Mouse (Mus musculus) heart, adult 2 months (tissue): ENCODE data around the gene Dmbt1. TPM values are rescaled to one million over a fixed set of nuclear protein-coding genes. Genes with fewer than 3 reads are reported as not detected.

Source experiments
- DNase-seq, 2 experiments: peaks; one replicate each; pipeline ENCODE4 v3.0.0; 2021
- H3K27ac ChIP-seq: fragments of 200-600 bp; 2 replicates; pipeline ENCODE4 v1.8.1; 2022
- H3K27me3 ChIP-seq: fragments of 200-500 bp; 2 replicates; pipeline ENCODE4 v1.6.1; 2012; ENCODE audit warnings: mild to moderate bottlenecking, low read length, inconsistent platforms, mixed read lengths; ENCODE audit not compliant: control insufficient read depth, insufficient read depth
- H3K36me3 ChIP-seq: fragments of 200-500 bp; 2 replicates; pipeline ENCODE4 v1.6.1; 2012; ENCODE audit warnings: low read length, inconsistent platforms; ENCODE audit not compliant: control insufficient read depth, insufficient read depth
- H3K4me1 ChIP-seq: fragments of 200-500 bp; 2 replicates; pipeline ENCODE4 v1.6.1; 2011; ENCODE audit warnings: low read length; ENCODE audit not compliant: control insufficient read depth, insufficient read depth
- H3K4me3 ChIP-seq: fragments of 200-600 bp; 2 replicates; pipeline ENCODE4 v1.8.1; 2022
- H3K79me2 ChIP-seq: fragments of 200-500 bp; replicated peaks from 2 replicates; pipeline ENCODE4 v1.6.1; 2012; ENCODE audit warnings: mild to moderate bottlenecking, inconsistent platforms, low read length, moderate library complexity, mixed read lengths; ENCODE audit not compliant: control insufficient read depth, insufficient read depth
- H3K9ac ChIP-seq: fragments of 200-500 bp; 2 replicates; pipeline ENCODE4 v1.6.1; 2012; ENCODE audit warnings: low read depth, mild to moderate bottlenecking, control low read depth, inconsistent platforms, low read length, mixed read lengths
- CTCF ChIP-seq: fragments of 200-600 bp; IDR thresholded peaks from 2 replicates; pipeline ENCODE4 v1.8.1; 2022; ENCODE audit warnings: antibody characterized with exemption, mild to moderate bottlenecking, moderate library complexity
- EP300 ChIP-seq: fragments of 200-500 bp; IDR thresholded peaks from 2 replicates; pipeline ENCODE4 v1.6.1; 2011; ENCODE audit warnings: low read depth, low read length, control low read depth; ENCODE audit not compliant: insufficient read depth
- POLR2A ChIP-seq: fragments of 200-500 bp; IDR thresholded peaks from 2 replicates; pipeline ENCODE4 v1.6.1; 2011; ENCODE audit warnings: mild to moderate bottlenecking, low read depth, low read length, control low read depth; ENCODE audit not compliant: insufficient read depth
- WGBS: fragments of 180-500 bp; shearing (Covaris S2); methylation state at CpG from one replicate; pipeline ENCODE4 v1.1.7; 2018; 5-methylcytosine and 5-hydroxymethylcytosine counted together
- intact Hi-C: fragments of 180-260 bp; cut with DNase I; formaldehyde crosslinking; loops from one replicate; pipeline ENCODE4 v1.15.1; 2025
- polyA plus RNA-seq: library from polyadenylated mRNA; depleted of rRNA; stranded (reverse); fragments of >200 nt; gene quantifications from 2 replicates; pipeline ENCODE4 v1.2.3, GENCODE M21; 2012
- total RNA-seq, 2 experiments: library from RNA; stranded (reverse); gene quantifications; 2 replicates each; pipeline ENCODE4 v1.2.3; 2021

The Dmbt1 gene
- total and polyA plus RNA-seq, 3 experiments, result 0.04 TPM; not detected in 2

GRCm38 (mm10) chr7:130988146-130988545 is 43.7 kb upstream of the Dmbt1 start:
- Histone ChIP-seq H3K4me1 (peaks cover 4% of the 10 kb centered on the region), H3K36me3 (no peaks in the 10 kb centered on the region), H3K27ac (no peak overlapping the region), H3K4me3 (no peak overlapping the region), H3K79me2 (no peaks in the 10 kb centered on the region), H3K27me3 (no peaks in the 10 kb centered on the region), H3K9ac (no peak overlapping the region)
- TF ChIP-seq EP300 (no peak), POLR2A (no peak), CTCF (no peak)
- WGBS, result 27% methylated on average over 5 of the region's 5 CpGs
- intact Hi-C loops, result no loop called here
- DNase-seq, result peak in 1 of 2 experiments; percentile 30

- no peak for DNase-seq
- Histone ChIP-seq H3K27me3 (no peaks in the 10 kb centered on the region), H3K27ac (no peak overlapping the region), H3K4me1 (peaks cover 4% of the 10 kb centered on the region), H3K9ac (no peak overlapping the region), H3K4me3 (no peak overlapping the region), H3K36me3 (no peaks in the 10 kb centered on the region), H3K79me2 (no peaks in the 10 kb centered on the region)
- intact Hi-C loops, result no loop called here
- 68% methylated on average over 3 of the region's 3 CpGs for WGBS
- no peak for TF ChIP-seq EP300
- TF ChIP-seq CTCF, result no peak
- TF ChIP-seq POLR2A, result no peak
These were observed 42.5 kb upstream of the Dmbt1 start for GRCm38 (mm10) chr7:130989371-130989770.

GRCm38 (mm10) chr7:130991174-130991789 is 40.6 kb upstream of the Dmbt1 start:
- H3K4me1 ChIP-seq, result peaks cover 4% of the 10 kb centered on the region
- TF ChIP-seq POLR2A (no peak), CTCF (no peak), EP300 (no peak)
- 70% methylated on average over 13 of the region's 13 CpGs for WGBS

GRCm38 (mm10) chr7:130993907-130994306 is 37.9 kb upstream of the Dmbt1 start:
- Histone ChIP-seq H3K4me1 (no peaks in the 10 kb centered on the region), H3K27me3 (no peaks in the 10 kb centered on the region), H3K9ac (no peak overlapping the region), H3K27ac (no peak overlapping the region), H3K4me3 (no peak overlapping the region), H3K79me2 (no peaks in the 10 kb centered on the region), H3K36me3 (no peaks in the 10 kb centered on the region)
- WGBS, result 45% methylated on average over 8 of the region's 8 CpGs
- no peak for DNase-seq
- intact Hi-C loops, result no loop called here
- TF ChIP-seq EP300 (no peak), CTCF (peak; percentile 86)

More at GRCm38 (mm10) chr7:130991174-130991789, 40.6 kb upstream of the Dmbt1 start:
- H3K79me2 ChIP-seq, result no peaks in the 10 kb centered on the region
- no peak overlapping the region for H3K27ac ChIP-seq
- no peak overlapping the region for H3K4me3 ChIP-seq
- no peaks in the 10 kb centered on the region for H3K36me3 ChIP-seq
- H3K9ac ChIP-seq, result no peak overlapping the region
- no peaks in the 10 kb centered on the region for H3K27me3 ChIP-seq
- intact Hi-C loops, result no loop called here
- DNase-seq, result no peak

- 78% methylated on average over 12 of the region's 12 CpGs for WGBS
- DNase-seq, result no peak
- H3K4me1 ChIP-seq, result no peaks in the 10 kb centered on the region
- TF ChIP-seq EP300 (no peak), POLR2A (no peak), CTCF (no peak)
- H3K4me3 ChIP-seq, result no peak overlapping the region
- intact Hi-C loops, result no loop called here
- H3K27me3 ChIP-seq, result no peaks in the 10 kb centered on the region
- no peak overlapping the region for H3K27ac ChIP-seq
- no peaks in the 10 kb centered on the region for H3K79me2 ChIP-seq
- H3K9ac ChIP-seq, result no peak overlapping the region
- H3K36me3 ChIP-seq, result no peaks in the 10 kb centered on the region
These were observed 29.7 kb upstream of the Dmbt1 start for GRCm38 (mm10) chr7:131001976-131002726.

GRCm38 (mm10) chr7:131004071-131004470 is 27.8 kb upstream of the Dmbt1 start:
- TF ChIP-seq POLR2A (no peak), CTCF (no peak), EP300 (no peak)
- intact Hi-C loops, result no loop called here
- Histone ChIP-seq H3K27ac (no peak overlapping the region), H3K36me3 (no peaks in the 10 kb centered on the region), H3K79me2 (no peaks in the 10 kb centered on the region), H3K4me1 (no peaks in the 10 kb centered on the region), H3K4me3 (no peak overlapping the region), H3K27me3 (no peaks in the 10 kb centered on the region), H3K9ac (no peak overlapping the region)
- WGBS, result 84% methylated on average over 5 of the region's 5 CpGs
- DNase-seq, result no peak
